Mouse (Mus musculus) embryonic facial prominence, embryonic 15.5 days (tissue): ENCODE data around the gene Gm5150. TPM values are rescaled to one million over a fixed set of nuclear protein-coding genes. Genes with fewer than 3 reads are reported as not detected.
"Not testable (repeated sequence)": the region's sequence is repeated elsewhere in the genome, so short reads cannot be mapped to it uniquely, and the experiment has no call there.

ENCODE experiments used
- ATAC-seq: fragments of 200-750 bp; cut with Nextera tagmentation; 2 replicates; pipeline ENCODE4 v1.8.0; 2017; ENCODE audit warnings: low read depth, moderate TSS enrichment; ENCODE audit not compliant: insufficient number of reproducible peaks, low FRiP score, low TSS enrichment
- H3K27ac ChIP-seq: fragments of 300-500 bp; sonication (generic); replicated peaks from 2 replicates; pipeline ENCODE4 v1.5.1; 2015; ENCODE audit warnings: mild to moderate bottlenecking, inconsistent platforms
- H3K27me3 ChIP-seq: fragments of 300-500 bp; sonication (generic); 2 replicates; pipeline ENCODE4 v1.6.1; 2015; ENCODE audit warnings: inconsistent platforms
- H3K36me3 ChIP-seq: fragments of 300-500 bp; sonication (generic); 2 replicates; pipeline ENCODE4 v1.6.1; 2015; ENCODE audit warnings: mild to moderate bottlenecking, inconsistent platforms
- H3K4me1 ChIP-seq: fragments of 300-500 bp; sonication (generic); 2 replicates; pipeline ENCODE4 v1.6.1; 2015; ENCODE audit warnings: inconsistent platforms
- H3K4me2 ChIP-seq: fragments of 300-500 bp; sonication (generic); replicated peaks from 2 replicates; pipeline ENCODE4 v1.6.1; 2015; ENCODE audit warnings: mild to moderate bottlenecking, inconsistent platforms
- H3K4me3 ChIP-seq: fragments of 300-500 bp; sonication (generic); replicated peaks from 2 replicates; pipeline ENCODE4 v1.5.1; 2015; ENCODE audit warnings: mild to moderate bottlenecking, inconsistent platforms
- H3K9ac ChIP-seq: fragments of 300-500 bp; sonication (generic); 2 replicates; pipeline ENCODE4 v1.6.1; 2015; ENCODE audit warnings: inconsistent platforms
- H3K9me3 ChIP-seq: fragments of 300-500 bp; sonication (generic); replicated peaks from 2 replicates; pipeline ENCODE4 v1.6.1; 2016; ENCODE audit warnings: inconsistent platforms
- WGBS: fragments of 180-500 bp; shearing (Covaris S2); methylation state at CpG from one replicate; pipeline ENCODE4 v1.1.7; 2015; 5-methylcytosine and 5-hydroxymethylcytosine counted together
- polyA plus RNA-seq: library from polyadenylated mRNA; unstranded; fragments of >200 nt; fragmentation: Nextera tagmentation; extraction: Ambion mirVana; gene quantifications from 2 replicates; pipeline ENCODE4 v1.2.1, GENCODE M21; 2015

The Gm5150 gene
- polyA plus RNA-seq: 0.43 TPM in 1 of 2 replicates, not detected in the other

DNA sequence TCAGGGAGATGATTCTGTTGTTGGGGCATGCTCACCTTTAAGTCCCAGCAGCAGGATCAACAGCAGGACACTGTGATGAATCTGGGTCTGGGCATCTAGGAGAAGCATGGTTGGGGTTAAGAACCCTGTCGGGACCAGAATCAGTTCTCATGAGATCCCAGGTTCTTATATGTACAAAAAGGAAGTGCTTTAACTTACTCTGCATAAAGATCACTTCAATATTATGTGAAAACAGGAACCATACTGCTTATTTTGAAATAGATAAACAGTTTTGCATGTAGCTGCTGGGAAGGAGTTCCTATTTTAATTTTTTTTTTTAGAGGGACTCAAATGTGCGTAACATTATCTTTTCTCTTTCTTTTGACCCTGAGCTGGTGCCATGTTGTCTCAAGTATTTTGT lies at the start of gene Gm5150:
TSS of gene Gm5150 (minus strand) at position 223 of the 400 bp plus-strand sequence.
- Histone ChIP-seq H3K27me3 (no peaks in the 10 kb centered on the region), H3K9me3 (no peaks in the 10 kb centered on the region), H3K9ac (no peak within 1 kb of the TSS), H3K4me1 (no peaks in the 10 kb centered on the region), H3K36me3 (no peaks in the 10 kb centered on the region), H3K27ac (no peak within 1 kb of the TSS), H3K4me2 (no peak within 1 kb of the TSS), H3K4me3 (no peak within 1 kb of the TSS)
- 89% methylated on average over 2 of the region's 2 CpGs for WGBS
- ATAC-seq: no peak

DNA sequence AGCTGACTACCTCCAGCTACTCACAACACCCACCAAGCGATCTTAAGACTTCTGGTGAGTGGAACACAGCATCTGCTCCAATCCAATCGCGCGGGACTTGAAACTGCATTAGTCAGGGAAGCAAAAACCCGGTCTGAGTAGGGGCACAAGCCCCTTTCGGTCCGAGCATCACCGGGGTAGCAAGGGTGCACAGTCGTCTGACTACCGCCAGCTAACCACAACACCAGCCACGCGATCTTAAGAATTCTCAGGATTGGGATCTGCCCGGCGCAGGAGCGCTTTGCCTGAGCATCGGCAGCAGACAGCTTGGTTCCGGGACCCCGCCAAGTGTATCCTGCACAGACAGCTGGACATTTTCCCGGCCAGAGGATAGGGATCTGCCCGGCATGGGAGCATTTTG lies 45.5 kb upstream of the Gm5150 start:
- not testable (repeated sequence) for H3K9ac ChIP-seq, H3K27ac ChIP-seq, H3K36me3 ChIP-seq, H3K9me3 ChIP-seq, ATAC-seq, H3K4me2 ChIP-seq, H3K4me3 ChIP-seq, H3K27me3 ChIP-seq, H3K4me1 ChIP-seq
- WGBS: 80% methylated on average over 20 of the region's 20 CpGs

DNA sequence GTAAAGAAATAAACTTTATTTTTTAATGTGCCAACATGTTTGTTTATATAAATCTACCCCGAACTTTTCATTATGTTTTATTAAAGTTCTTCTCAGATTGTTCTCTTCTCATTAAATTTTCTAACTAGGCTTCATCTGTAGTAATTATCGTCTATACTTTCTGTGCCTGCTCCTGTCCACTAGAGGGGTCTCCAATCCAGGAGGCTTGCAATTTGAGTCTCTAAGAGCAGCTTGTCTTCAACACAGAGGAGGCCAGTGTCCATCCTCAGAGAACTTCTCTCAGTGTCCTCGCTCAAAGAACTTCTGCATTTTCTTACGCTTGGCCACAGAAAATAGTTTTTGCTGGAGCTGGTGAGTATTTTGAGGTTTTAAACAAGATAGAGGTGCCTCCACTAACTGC lies 41.1 kb upstream of the Gm5150 start:
- Histone ChIP-seq H3K4me3 (no peak overlapping the region), H3K4me2 (no peak overlapping the region), H3K4me1 (no peaks in the 10 kb centered on the region), H3K27me3 (no peaks in the 10 kb centered on the region), H3K9me3 (no peaks in the 10 kb centered on the region), H3K27ac (no peak overlapping the region), H3K9ac (no peak overlapping the region), H3K36me3 (no peaks in the 10 kb centered on the region)
- no peak for ATAC-seq
- WGBS: 53% methylated on average over 4 of the region's 4 CpGs

DNA sequence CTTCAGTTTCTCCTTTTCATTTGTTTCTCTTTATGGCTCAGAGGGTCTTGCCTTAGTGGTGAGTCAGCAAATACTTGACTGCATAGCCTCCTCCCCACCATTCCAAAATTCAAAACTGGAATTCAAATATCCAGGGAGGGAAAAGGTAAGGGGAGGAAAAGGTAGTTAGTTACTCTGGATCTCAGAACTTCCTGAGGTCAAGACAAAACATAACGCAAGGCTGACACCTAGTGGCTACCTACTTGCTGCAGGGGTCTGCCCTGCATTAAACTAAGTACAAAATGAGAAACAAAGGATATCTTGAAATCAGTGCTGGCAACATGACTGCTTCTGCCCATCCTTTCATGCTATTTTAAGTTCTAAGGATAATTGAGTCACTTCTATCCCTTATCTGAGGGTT lies 37.1 kb upstream of the Gm5150 start:
- no peak for ATAC-seq
- H3K4me3 ChIP-seq: no peak overlapping the region
- H3K9ac ChIP-seq: no peak overlapping the region
- no peak overlapping the region for H3K27ac ChIP-seq
- H3K9me3 ChIP-seq: no peaks in the 10 kb centered on the region
- H3K4me2 ChIP-seq: no peak overlapping the region
- H3K36me3 ChIP-seq: no peaks in the 10 kb centered on the region
- no peaks in the 10 kb centered on the region for H3K27me3 ChIP-seq
- H3K4me1 ChIP-seq: no peaks in the 10 kb centered on the region
- 3% methylated on average over 1 of the region's 1 CpGs for WGBS

DNA sequence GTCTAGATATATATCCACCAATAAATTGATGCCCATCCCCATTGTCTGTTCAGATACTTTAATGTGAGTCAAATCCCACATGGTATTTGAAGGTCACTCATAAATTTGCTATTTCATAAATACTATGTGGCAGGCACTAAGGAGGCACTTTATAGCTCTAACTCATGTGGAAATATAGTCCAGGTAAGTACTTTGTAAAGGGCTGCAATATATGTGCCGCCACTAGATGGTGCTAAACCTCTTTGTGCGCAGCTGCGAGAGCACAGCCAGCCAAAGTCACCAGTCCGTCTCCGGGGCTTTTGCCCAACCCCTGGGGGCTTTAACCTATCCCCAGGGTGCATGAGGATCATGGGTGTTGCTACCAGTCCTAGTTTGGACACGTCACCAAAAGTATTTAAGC lies 18.8 kb upstream of the Gm5150 start:
- H3K9me3 ChIP-seq, H3K4me1 ChIP-seq, H3K9ac ChIP-seq, H3K4me2 ChIP-seq, ATAC-seq, H3K36me3 ChIP-seq, H3K4me3 ChIP-seq, H3K27ac ChIP-seq, H3K27me3 ChIP-seq: not testable (repeated sequence)
- WGBS: 2% methylated on average over 6 of the region's 6 CpGs

DNA sequence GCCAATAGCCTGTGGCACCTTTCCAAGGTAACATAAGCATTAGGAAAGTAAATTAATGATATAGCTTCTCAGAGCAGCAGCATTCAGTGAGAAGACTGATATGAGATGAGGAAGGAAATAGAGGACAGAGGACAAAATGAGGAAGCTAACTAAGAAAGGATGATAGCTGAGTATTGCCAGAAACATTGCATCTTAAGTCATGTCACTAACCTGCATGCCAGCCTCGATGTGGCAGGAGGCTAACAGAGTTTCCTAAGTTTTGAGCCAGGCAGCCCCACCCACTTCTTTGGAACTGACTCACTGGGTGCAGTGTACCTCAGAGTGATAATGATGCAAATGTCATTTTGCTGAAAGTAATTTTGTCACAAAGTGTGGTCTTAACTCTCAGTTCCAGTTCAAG lies 16.0 kb upstream of the Gm5150 start:
- 57% methylated on average over 1 of the region's 1 CpGs for WGBS
- H3K27me3 ChIP-seq: no peaks in the 10 kb centered on the region
- ATAC-seq: no peak

DNA sequence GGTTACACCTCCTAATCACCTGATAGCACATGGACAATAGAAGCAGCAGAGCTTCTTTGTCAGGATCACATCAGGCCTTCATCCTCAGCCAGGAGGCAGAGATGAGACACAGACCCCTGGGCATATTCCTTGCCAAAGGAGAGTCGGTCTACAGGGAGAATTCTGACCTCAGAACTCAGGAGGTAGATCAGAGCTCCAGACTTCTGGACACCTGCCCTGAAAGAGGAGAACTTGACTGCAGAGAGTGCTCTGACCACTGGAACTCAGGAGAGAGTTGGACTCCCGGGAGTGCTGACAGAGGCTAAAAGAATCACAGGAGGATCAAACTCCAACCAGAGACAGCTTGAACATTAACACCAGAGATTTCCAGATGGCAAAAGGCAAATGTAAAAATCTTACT lies 8.2 kb upstream of the Gm5150 start:
- not testable (repeated sequence) for H3K9ac ChIP-seq, ATAC-seq, H3K4me3 ChIP-seq, H3K27me3 ChIP-seq, H3K36me3 ChIP-seq, H3K27ac ChIP-seq, H3K9me3 ChIP-seq, H3K4me2 ChIP-seq, H3K4me1 ChIP-seq
- WGBS: 82% methylated on average over 2 of the region's 2 CpGs

More for the DNA sequence above, 16.0 kb upstream of the Gm5150 start:
- Histone ChIP-seq H3K36me3 (no peaks in the 10 kb centered on the region), H3K4me3 (no peak overlapping the region), H3K4me2 (no peak overlapping the region), H3K9ac (no peak overlapping the region), H3K27ac (no peak overlapping the region), H3K4me1 (no peaks in the 10 kb centered on the region), H3K9me3 (no peaks in the 10 kb centered on the region)

DNA sequence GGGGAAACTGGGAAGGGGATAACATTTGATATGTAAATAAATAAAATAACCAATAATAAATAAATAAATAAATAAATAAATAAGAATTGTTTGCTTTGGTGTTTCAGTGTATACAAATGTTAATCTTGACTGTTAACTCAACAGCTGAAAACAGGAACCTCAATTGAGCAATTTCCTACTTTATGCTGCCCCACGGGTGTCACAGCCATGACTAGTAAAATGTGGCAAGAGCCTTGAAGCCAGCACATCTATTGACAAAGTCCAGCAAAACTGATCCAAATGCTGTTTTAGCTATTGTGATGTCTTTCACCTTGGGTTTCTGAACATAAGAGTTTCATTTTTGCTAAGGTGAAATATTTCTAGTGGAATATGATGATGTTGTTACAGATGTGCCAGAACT lies 1.6 kb upstream of the Gm5150 start:
- Histone ChIP-seq H3K9me3 (no peaks in the 10 kb centered on the region), H3K4me1 (no peaks in the 10 kb centered on the region), H3K4me3 (no peak overlapping the region), H3K27me3 (no peaks in the 10 kb centered on the region), H3K9ac (no peak overlapping the region), H3K4me2 (no peak overlapping the region), H3K36me3 (no peaks in the 10 kb centered on the region), H3K27ac (no peak overlapping the region)
- ATAC-seq: no peak
- WGBS: 71% methylated on average over 1 of the region's 1 CpGs

DNA sequence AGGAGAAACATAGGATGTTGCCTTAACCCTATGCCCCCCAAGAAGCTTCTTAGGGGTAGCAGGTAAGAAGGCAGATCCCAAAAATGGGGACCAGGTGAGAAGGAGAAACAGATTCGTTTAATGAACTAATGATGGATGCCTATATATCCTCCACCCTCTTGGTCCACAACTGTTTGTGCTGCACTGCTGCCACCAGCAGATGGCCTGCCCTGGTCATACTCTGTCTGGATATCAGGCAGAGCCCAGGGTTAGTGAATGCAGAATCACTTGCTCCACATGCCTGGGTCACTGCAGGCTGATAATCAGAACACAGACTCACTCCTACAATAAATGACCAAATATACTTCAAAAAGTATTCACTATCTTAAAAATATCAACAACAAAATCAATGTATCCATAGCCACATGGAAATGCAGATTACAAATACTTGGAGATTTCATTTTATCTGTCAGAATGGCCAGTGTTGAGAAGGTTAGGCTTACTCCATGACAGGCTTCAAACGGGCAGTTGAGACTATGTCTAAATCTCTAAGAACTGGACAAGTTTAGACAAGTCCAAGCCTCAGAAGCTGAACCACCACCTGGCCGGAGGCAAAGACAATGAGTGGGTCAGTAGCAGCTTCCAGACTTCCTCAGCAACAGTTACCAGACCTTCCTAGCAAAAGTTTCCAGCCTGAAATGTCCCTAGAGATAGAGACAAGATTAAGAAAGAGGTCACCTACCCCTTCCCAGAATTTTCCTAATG lies 2.2 kb downstream of the Gm5150 start:
- Histone ChIP-seq H3K4me1 (no peaks in the 10 kb centered on the region), H3K27me3 (no peaks in the 10 kb centered on the region), H3K27ac (no peak overlapping the region), H3K9me3 (no peaks in the 10 kb centered on the region), H3K4me2 (no peak overlapping the region), H3K9ac (no peak overlapping the region), H3K36me3 (no peaks in the 10 kb centered on the region), H3K4me3 (no peak overlapping the region)
- WGBS: 61% methylated on average over 3 of the region's 3 CpGs
- no peak for ATAC-seq

DNA sequence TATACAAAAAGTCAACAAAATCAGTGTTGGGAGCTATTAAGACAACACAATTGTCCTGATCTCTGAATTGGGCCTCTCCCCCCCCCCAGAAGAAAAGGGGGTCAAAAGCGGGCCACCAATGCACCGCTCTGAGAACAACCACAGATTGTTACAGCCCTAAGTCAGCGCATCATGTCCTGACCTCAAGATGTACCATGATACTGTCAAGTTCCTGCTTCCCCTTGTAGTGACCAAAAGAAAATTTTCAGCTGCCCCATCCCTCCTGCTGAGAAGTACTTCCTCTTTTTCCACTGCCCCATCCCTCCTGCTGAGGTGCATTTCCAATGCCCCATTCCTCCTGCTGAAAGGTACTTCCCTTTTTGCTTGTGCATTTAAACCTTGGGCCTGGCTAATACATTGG lies 6.8 kb downstream of the Gm5150 start:
- not testable (repeated sequence) for H3K36me3 ChIP-seq, H3K9me3 ChIP-seq, ATAC-seq, H3K9ac ChIP-seq, H3K27ac ChIP-seq, H3K4me1 ChIP-seq, H3K4me2 ChIP-seq, H3K4me3 ChIP-seq, H3K27me3 ChIP-seq
- WGBS: 93% methylated on average over 3 of the region's 3 CpGs

DNA sequence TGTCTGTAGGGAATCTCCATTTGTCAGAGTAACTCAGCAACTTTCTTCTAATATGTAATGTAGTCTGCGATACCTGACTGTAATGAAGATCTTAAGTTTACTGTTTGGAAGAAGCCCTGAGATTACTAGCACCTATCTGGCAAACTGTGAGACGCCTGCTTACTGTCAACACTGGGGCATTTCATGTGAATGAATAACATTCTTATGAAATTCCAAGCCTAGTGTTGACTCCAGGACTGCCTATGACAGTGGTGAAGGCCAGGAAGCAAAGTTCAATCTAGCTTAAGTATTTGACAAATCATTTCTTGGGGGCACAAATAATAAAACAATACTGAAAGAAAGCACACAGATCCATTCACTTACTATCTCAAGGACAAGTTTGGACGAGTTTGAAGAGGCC lies 24.0 kb downstream of the Gm5150 start:
- H3K4me3 ChIP-seq: no peak overlapping the region
- no peak overlapping the region for H3K9ac ChIP-seq
- H3K36me3 ChIP-seq: no peaks in the 10 kb centered on the region
- H3K27ac ChIP-seq: no peak overlapping the region
- no peak overlapping the region for H3K4me2 ChIP-seq
- H3K9me3 ChIP-seq: no peaks in the 10 kb centered on the region
- H3K4me1 ChIP-seq: no peaks in the 10 kb centered on the region
- no peaks in the 10 kb centered on the region for H3K27me3 ChIP-seq
- WGBS: 61% methylated on average over 3 of the region's 3 CpGs
- no peak for ATAC-seq

DNA sequence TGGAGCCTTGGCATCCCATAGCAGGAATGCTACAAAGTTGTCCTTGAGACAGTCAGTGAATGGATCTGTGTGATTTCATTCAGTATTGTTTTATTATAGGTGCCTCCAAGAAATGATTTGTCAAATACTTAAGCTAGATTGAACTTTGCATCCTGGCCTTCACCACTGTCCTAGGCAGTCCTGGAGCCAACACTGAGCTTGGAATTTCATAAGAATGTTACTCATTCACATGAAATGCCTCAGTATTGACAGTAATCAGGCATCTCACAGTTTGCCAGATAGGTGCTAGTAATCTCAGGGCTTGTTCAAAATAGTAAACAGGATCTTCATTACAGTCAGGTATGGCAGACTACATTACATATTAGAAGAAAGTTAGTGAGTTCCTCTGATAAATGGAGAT lies 49.3 kb downstream of the Gm5150 start:
- no peak for ATAC-seq
- 0 out of 2 replicates have a peak, but pooled peaks cover 5% of the 10 kb centered on the region for H3K9me3 ChIP-seq
- H3K27me3 ChIP-seq: no peaks in the 10 kb centered on the region
- H3K36me3 ChIP-seq: no peaks in the 10 kb centered on the region
- H3K27ac ChIP-seq: no peak overlapping the region
- H3K4me3 ChIP-seq: no peak overlapping the region
- H3K4me1 ChIP-seq: no peaks in the 10 kb centered on the region
- no peak overlapping the region for H3K4me2 ChIP-seq
- no peak overlapping the region for H3K9ac ChIP-seq
